Mouse (Mus musculus): Measurements from ENCODE around the gene Prune2. TPM values are rescaled to one million over a fixed set of nuclear protein-coding genes. Genes with fewer than 3 reads are reported as not detected.

Gene Prune2
- polyA plus RNA-seq, 1 experiment from 2014 or later, result 1.7 TPM

- Histone ChIP-seq H3K27me3 (no peaks in the 10 kb centered on the region), H3K9me3 (no peaks in the 10 kb centered on the region), H3K4me2 (no peak overlapping the region), H3K4me3 (no peak overlapping the region), H3K9ac (no peak overlapping the region), H3K27ac (no peak overlapping the region), H3K4me1 (0 out of 2 replicates have a peak, but pooled peaks cover 3% of the 10 kb centered on the region), H3K36me3 (no peaks in the 10 kb centered on the region)
- ATAC-seq (ENCODE audit: insufficient number of reproducible peaks, insufficient read depth, low FRiP score, low TSS enrichment, low read depth), result no peak
- WGBS, result 73% methylated on average over 8 of the region's 8 CpGs
Observed at GRCm38 (mm10) chr19:17247352-17247925, 291.5 kb downstream of the Prune2 start.

- Histone ChIP-seq H3K9me3 (no peaks in the 10 kb centered on the region), H3K4me1 (0 out of 2 replicates have a peak, but pooled peaks cover 1% of the 10 kb centered on the region), H3K9ac (no peak overlapping the region), H3K4me2 (no peak overlapping the region), H3K27ac (no peak overlapping the region), H3K4me3 (no peak overlapping the region), H3K27me3 (no peaks in the 10 kb centered on the region), H3K36me3 (no peaks in the 10 kb centered on the region)
- 75% methylated on average over 9 of the region's 9 CpGs for WGBS
- ATAC-seq (ENCODE audit: insufficient number of reproducible peaks, insufficient read depth, low FRiP score, low TSS enrichment, low read depth), result no peak
Observed at GRCm38 (mm10) chr19:17249691-17250090, 293.8 kb downstream of the Prune2 start.

- Histone ChIP-seq H3K9ac (no peak overlapping the region), H3K4me1 (no peaks in the 10 kb centered on the region), H3K36me3 (no peaks in the 10 kb centered on the region), H3K27ac (no peak overlapping the region), H3K4me2 (no peak overlapping the region), H3K9me3 (no peaks in the 10 kb centered on the region), H3K4me3 (no peak overlapping the region), H3K27me3 (no peaks in the 10 kb centered on the region)
- no peak for ATAC-seq (ENCODE audit: insufficient number of reproducible peaks, insufficient read depth, low FRiP score, low TSS enrichment, low read depth)
- WGBS, result 80% methylated on average over 7 of the region's 7 CpGs
Observed at GRCm38 (mm10) chr19:17250801-17251200, 294.9 kb downstream of the Prune2 start.

GRCm38 (mm10) chr19:17251453-17251852, 295.5 kb downstream of the Prune2 start:
- 82% methylated on average over 8 of the region's 8 CpGs for WGBS
- H3K9me3 ChIP-seq, result no peaks in the 10 kb centered on the region
- no peak for ATAC-seq (ENCODE audit: insufficient number of reproducible peaks, insufficient read depth, low FRiP score, low TSS enrichment, low read depth)
- H3K27ac ChIP-seq, result no peak overlapping the region
- H3K4me3 ChIP-seq, result no peak overlapping the region
- H3K9ac ChIP-seq, result no peak overlapping the region
- no peaks in the 10 kb centered on the region for H3K4me1 ChIP-seq
- H3K4me2 ChIP-seq, result no peak overlapping the region
- H3K27me3 ChIP-seq, result no peaks in the 10 kb centered on the region
- no peaks in the 10 kb centered on the region for H3K36me3 ChIP-seq

DNA sequence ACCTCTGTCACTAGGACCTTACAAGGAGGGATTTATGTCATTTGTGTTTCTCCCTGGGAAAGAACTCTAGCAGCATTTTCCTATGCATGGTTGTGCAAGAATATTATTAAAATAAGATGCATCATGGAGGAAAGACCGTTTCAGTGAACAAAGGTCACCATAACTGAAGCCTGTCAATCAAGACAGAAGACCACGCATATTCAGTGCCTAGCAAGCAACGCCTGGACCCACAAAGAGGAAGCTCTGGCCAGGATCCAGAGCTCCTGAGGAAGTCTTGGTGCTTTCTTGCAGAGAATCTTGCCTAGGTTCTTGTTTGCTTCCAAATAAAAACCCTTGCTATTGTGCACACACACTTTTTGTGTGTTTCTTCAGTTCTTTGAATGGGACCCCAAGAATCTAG, 296.9 kb downstream of the Prune2 start:
- Histone ChIP-seq H3K27ac (no peak overlapping the region), H3K36me3 (no peaks in the 10 kb centered on the region), H3K4me3 (no peak overlapping the region), H3K4me1 (no peaks in the 10 kb centered on the region), H3K9ac (no peak overlapping the region), H3K27me3 (no peaks in the 10 kb centered on the region), H3K4me2 (no peak overlapping the region), H3K9me3 (no peaks in the 10 kb centered on the region)
- no peak for ATAC-seq (ENCODE audit: insufficient number of reproducible peaks, insufficient read depth, low FRiP score, low TSS enrichment, low read depth)
- 54% methylated on average over 3 of the region's 3 CpGs for WGBS

GRCm38 (mm10) chr19:17255511-17255910, 299.6 kb downstream of the Prune2 start:
- no peak overlapping the region for H3K4me2 ChIP-seq
- no peaks in the 10 kb centered on the region for H3K4me1 ChIP-seq
- H3K9ac ChIP-seq, result no peak overlapping the region
- no peaks in the 10 kb centered on the region for H3K36me3 ChIP-seq
- no peak overlapping the region for H3K4me3 ChIP-seq
- no peaks in the 10 kb centered on the region for H3K27me3 ChIP-seq
- 71% methylated on average over 4 of the region's 4 CpGs for WGBS
- no peak for ATAC-seq (ENCODE audit: insufficient number of reproducible peaks, insufficient read depth, low FRiP score, low TSS enrichment, low read depth)
- H3K27ac ChIP-seq, result no peak overlapping the region
- no peaks in the 10 kb centered on the region for H3K9me3 ChIP-seq

DNA sequence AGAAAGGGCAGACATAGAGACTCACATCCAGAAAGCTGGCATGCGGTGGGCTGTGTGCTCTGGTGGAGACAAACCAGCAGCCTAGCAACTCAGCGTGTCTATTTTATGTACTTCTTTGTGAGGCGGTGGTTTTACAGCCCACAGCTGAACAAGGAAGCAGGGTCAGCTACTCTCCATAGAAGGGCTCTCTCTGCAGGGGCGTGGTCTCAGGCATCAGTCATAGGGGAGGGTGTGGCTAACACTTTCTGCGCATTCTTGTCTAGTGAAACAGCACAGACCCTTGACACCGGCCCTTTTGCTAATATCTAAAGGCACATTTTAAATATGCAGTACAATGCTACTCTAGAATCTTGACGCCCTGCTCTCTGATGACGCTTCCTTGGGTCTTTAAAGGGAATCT, 300.5 kb downstream of the Prune2 start:
- H3K4me2 ChIP-seq, result no peak overlapping the region
- ATAC-seq (ENCODE audit: insufficient number of reproducible peaks, insufficient read depth, low FRiP score, low TSS enrichment, low read depth), result 0 out of 2 replicates have a peak, but pooled peaks have one; percentile 26
- WGBS, result 81% methylated on average over 8 of the region's 8 CpGs
- H3K4me3 ChIP-seq, result no peak overlapping the region
- no peaks in the 10 kb centered on the region for H3K27me3 ChIP-seq
- H3K4me1 ChIP-seq, result no peaks in the 10 kb centered on the region
- no peak overlapping the region for H3K9ac ChIP-seq
- no peak overlapping the region for H3K27ac ChIP-seq
- H3K9me3 ChIP-seq, result no peaks in the 10 kb centered on the region
- H3K36me3 ChIP-seq, result no peaks in the 10 kb centered on the region

- H3K9ac ChIP-seq, result no peak overlapping the region
- no peaks in the 10 kb centered on the region for H3K36me3 ChIP-seq
- WGBS, result 77% methylated on average over 10 of the region's 10 CpGs
- no peak for ATAC-seq (ENCODE audit: insufficient number of reproducible peaks, insufficient read depth, low FRiP score, low TSS enrichment, low read depth)
- H3K4me1 ChIP-seq, result no peaks in the 10 kb centered on the region
- no peaks in the 10 kb centered on the region for H3K27me3 ChIP-seq
- H3K4me2 ChIP-seq, result no peak overlapping the region
- no peak overlapping the region for H3K4me3 ChIP-seq
- no peaks in the 10 kb centered on the region for H3K9me3 ChIP-seq
- no peak overlapping the region for H3K27ac ChIP-seq
Observed at GRCm38 (mm10) chr19:17256867-17257266, 300.9 kb downstream of the Prune2 start.

GRCm38 (mm10) chr19:17263181-17263580, 307.3 kb downstream of the Prune2 start:
- H3K9me3 ChIP-seq, result no peaks in the 10 kb centered on the region
- H3K4me3 ChIP-seq, result no peak overlapping the region
- H3K9ac ChIP-seq, result no peak overlapping the region
- 87% methylated on average over 2 of the region's 2 CpGs for WGBS
- H3K27me3 ChIP-seq, result no peaks in the 10 kb centered on the region
- H3K4me2 ChIP-seq, result no peak overlapping the region
- no peaks in the 10 kb centered on the region for H3K4me1 ChIP-seq
- H3K36me3 ChIP-seq, result no peaks in the 10 kb centered on the region
- no peak for ATAC-seq (ENCODE audit: insufficient number of reproducible peaks, insufficient read depth, low FRiP score, low TSS enrichment, low read depth)
- no peak overlapping the region for H3K27ac ChIP-seq

DNA sequence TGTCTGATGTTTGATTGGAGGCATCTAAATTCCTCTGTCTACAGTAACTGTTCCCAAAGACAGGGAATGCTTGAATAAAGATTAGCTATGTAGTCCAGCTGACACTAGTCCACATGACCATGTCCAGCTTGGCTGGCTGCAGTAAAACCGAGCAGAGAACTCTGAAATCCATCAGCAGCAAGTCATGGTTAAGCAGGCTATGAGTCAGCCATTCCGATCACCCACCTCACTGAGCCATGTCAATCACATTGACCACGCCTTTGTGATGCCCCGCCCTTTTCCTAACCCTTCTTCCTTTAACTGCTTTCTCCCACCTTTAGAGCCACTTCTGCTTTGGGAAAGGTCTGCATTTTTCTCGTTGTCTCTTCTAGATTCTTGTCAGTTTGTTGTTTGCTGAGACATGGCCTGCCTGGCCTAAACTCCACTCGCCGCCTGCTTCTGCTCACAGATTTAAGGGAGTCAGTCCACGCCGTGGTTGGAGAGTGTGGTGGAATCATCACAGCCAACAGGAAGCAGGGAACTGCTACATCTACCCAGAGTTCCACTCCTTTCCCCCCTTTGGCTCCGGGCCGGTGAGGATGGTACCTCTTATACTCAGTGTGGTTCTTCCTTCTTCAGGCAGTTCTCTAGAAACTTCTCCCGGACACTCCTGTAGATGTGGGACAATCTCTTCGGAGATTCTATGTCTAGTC, 307.9 kb downstream of the Prune2 start:
- Histone ChIP-seq H3K4me2 (no peak overlapping the region), H3K27ac (no peak overlapping the region), H3K27me3 (no peaks in the 10 kb centered on the region), H3K9ac (no peak overlapping the region), H3K4me1 (no peaks in the 10 kb centered on the region), H3K4me3 (no peak overlapping the region), H3K9me3 (no peaks in the 10 kb centered on the region), H3K36me3 (no peaks in the 10 kb centered on the region)
- ATAC-seq (ENCODE audit: insufficient number of reproducible peaks, insufficient read depth, low FRiP score, low TSS enrichment, low read depth), result no peak
- 90% methylated on average over 13 of the region's 13 CpGs for WGBS

DNA sequence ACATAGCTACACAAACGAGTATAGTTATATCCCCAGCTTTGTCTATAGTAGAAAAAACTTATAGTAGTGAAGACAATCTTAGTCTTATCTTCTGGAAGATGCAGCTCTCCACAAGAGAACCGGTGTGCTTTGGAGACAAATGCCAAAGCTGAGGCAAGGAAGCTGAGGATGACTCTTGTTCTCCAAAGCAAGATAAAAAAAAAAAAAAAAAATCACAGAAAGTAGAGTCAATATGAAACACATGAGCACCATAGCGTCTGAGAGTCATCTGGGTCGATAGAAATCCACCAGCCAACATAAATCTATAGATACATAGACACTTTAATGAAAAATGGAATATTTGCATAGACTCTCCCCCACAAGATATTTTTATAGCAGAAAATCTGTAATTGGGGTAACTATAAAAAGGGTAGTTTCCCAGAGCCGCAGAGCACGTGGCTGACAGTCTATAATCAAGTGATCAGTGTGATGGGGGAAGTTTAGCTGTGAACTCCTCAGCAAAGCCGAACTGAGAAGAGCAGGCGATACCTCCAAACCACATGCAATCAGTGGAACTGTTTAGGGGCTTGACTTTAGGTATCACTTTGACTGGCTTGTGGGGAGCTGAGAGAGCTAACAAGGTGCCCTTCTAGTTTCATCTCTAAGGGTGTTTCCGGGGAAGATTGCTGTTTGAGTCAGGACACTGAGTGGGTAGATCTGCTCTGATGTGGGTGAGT, 308.7 kb downstream of the Prune2 start:
- H3K9me3 ChIP-seq, result no peaks in the 10 kb centered on the region
- ATAC-seq (ENCODE audit: insufficient number of reproducible peaks, insufficient read depth, low FRiP score, low TSS enrichment, low read depth), result no peak
- H3K27ac ChIP-seq, result no peak overlapping the region
- H3K36me3 ChIP-seq, result no peaks in the 10 kb centered on the region
- no peaks in the 10 kb centered on the region for H3K4me1 ChIP-seq
- no peak overlapping the region for H3K4me3 ChIP-seq
- H3K27me3 ChIP-seq, result no peaks in the 10 kb centered on the region
- no peak overlapping the region for H3K9ac ChIP-seq
- H3K4me2 ChIP-seq, result no peak overlapping the region
- WGBS, result 82% methylated on average over 9 of the region's 9 CpGs

DNA sequence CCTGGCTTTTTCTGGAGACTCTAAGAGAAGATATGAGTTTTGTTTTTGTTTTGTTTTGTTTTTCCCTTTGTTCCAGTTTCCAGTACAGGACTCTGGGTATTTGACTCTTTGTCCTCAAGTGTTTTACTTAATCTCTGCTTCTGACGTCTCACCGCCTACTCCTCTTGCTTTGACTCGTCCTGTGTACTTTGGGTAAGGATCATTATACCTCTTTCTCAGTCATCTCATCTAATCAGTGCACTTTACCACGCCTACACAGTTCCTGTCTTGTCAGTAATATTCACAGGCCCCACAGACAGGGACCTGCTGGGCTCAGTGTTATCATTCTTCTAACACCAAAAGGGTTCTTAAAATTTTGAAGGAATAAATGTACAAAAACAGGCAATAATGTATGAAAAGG, 312.8 kb downstream of the Prune2 start:
- ATAC-seq (ENCODE audit: insufficient number of reproducible peaks, insufficient read depth, low FRiP score, low TSS enrichment, low read depth), result no peak
- no peak overlapping the region for H3K4me3 ChIP-seq
- WGBS, result 82% methylated on average over 4 of the region's 4 CpGs
- H3K27ac ChIP-seq, result no peak overlapping the region
- H3K9ac ChIP-seq, result no peak overlapping the region
- H3K4me1 ChIP-seq, result peaks cover 11% of the 10 kb centered on the region
- H3K4me2 ChIP-seq, result no peak overlapping the region
- no peaks in the 10 kb centered on the region for H3K27me3 ChIP-seq
- no peaks in the 10 kb centered on the region for H3K36me3 ChIP-seq
- H3K9me3 ChIP-seq, result no peaks in the 10 kb centered on the region

All from embryonic facial prominence, embryonic 13.5 days (tissue).